9 mouse cellular contexts compared by ENCODE assay signal in genomic region chr8:115402471-115403197, GRCm38 (mm10).
DNase-seq lines count a peak whose midpoint lies in the region; TF ChIP-seq lines count a peak whose summit lies in the region.
"Had no signal": no experiment of that assay in that cellular context is flagged by ENCODE, and none has a peak within 500 bp of the region (broad histone marks: within the 10 kb centered on the region; RNA-seq: fewer than 3 reads in every experiment).

No protein-coding gene starts in this region.

- H3K27ac ChIP-seq in ES-E14 (ENCODE audit: insufficient read depth, low read depth, low read length, poor library complexity, severe bottlenecking): no peak overlapping the region
- H3K27ac ChIP-seq: midbrain, embryonic 12.5 days had no signal

- no peak overlapping the region for H3K4me3 ChIP-seq in ES-E14 (ENCODE audit: insufficient read depth in 1 of 2, low read depth in 1 of 2, low read length in 2 of 2, poor library complexity in 1 of 2, severe bottlenecking in 1 of 2)
- H3K4me3 ChIP-seq: midbrain, embryonic 12.5 days had no signal

- H3K36me3 ChIP-seq in ES-E14 (ENCODE audit: control insufficient read depth, insufficient read depth, low read length, poor library complexity, severe bottlenecking): no peaks in the 10 kb centered on the region
- H3K36me3 ChIP-seq: midbrain, embryonic 12.5 days had no signal

- intact Hi-C loops in left cerebral cortex, postnatal 25 days (cut with DNase I): loop anchor here (5.0 kb wide), 1 partner anchor 305 kb away; the partner anchor contains the start of gene Maf
- intact Hi-C loops in gastrocnemius, postnatal 14 days (cut with DNase I; ENCODE audit: low total_unique reads): loop anchor here (5.0 kb wide), 1 partner anchor 305 kb away; the partner anchor contains the start of gene Maf

- in situ Hi-C loops in ES-E14 (cut with MboI; ENCODE audit: low sequenced_read_pairs in 2 of 2, unreplicated experiment in 2 of 2): no loop called here

- no peak overlapping the region for H3K9ac ChIP-seq in ES-E14 (ENCODE audit: insufficient read depth, low read depth, low read length, poor library complexity, severe bottlenecking)
- H3K9ac ChIP-seq: midbrain, embryonic 12.5 days had no signal

- H3K9me3 ChIP-seq in ES-E14 (ENCODE audit: control insufficient read depth, insufficient read depth, low read depth, low read length): no peaks in the 10 kb centered on the region

- no peaks in the 10 kb centered on the region for H3K4me1 ChIP-seq in ES-E14 (ENCODE audit: control insufficient read depth in 2 of 2, insufficient read depth in 2 of 2, low read length in 2 of 2, poor library complexity in 1 of 2)
- H3K4me1 ChIP-seq: midbrain, embryonic 12.5 days had no signal

- peak; percentile 4 to 18 for DNase-seq in left cerebral cortex, adult 18-20 months (ENCODE audit: low spot score in 2 of 2)
- no peak for DNase-seq in left cerebral cortex, postnatal 25 days (ENCODE audit: low spot score in 2 of 2)
- DNase-seq in ES-E14 (ENCODE audit: low read depth, low spot score): peak; percentile 9
- peak; percentile 76 for DNase-seq in adrenal gland, postnatal 14 days
- peak; percentile 24 for DNase-seq in gastrocnemius, postnatal 14 days
- peak; percentile 71 for DNase-seq in retina, embryonic 14.5 days (ENCODE audit: low spot score)
- no peak for DNase-seq in spleen, postnatal 36 days (ENCODE audit: low spot score in 2 of 2)
- DNase-seq in T-cell, adult 2 months (ENCODE audit: low spot score): no peak

TF ChIP-seq in ES-E14, 5 proteins besides CTCF, POLR2A, EP300 and RAD21:
- TF ChIP-seq ZC3H11A (IDR thresholded peaks at IDR 0.05; ENCODE audit: borderline replicate concordance, low read depth, low read length): no peak
- TF ChIP-seq ZNF384 (IDR thresholded peaks at IDR 0.05; ENCODE audit: low read depth, low read length): no peak
- no peak for TF ChIP-seq CHD2 (IDR thresholded peaks at IDR 0.05; ENCODE audit: low read depth, low read length)

Comparison
In these comparisons a context has a peak if more than half of its experiments do, and no peak if none do; other contexts are left out.
1. DNase-seq: peak in left cerebral cortex, adult 18-20 months (2 of 2), ES-E14 (single experiment), adrenal gland, postnatal 14 days (single experiment), gastrocnemius, postnatal 14 days (single experiment) and retina, embryonic 14.5 days (single experiment); none in left cerebral cortex, postnatal 25 days (0 of 2), spleen, postnatal 36 days (0 of 2) and T-cell, adult 2 months (single experiment).